Mouse (Mus musculus) liver, embryonic 14.5 days (tissue): ENCODE results near the gene Pnmal2. TPM values are rescaled to one million over a fixed set of nuclear protein-coding genes. Genes with fewer than 3 reads are reported as not detected.

Experiments
- ATAC-seq: fragments of 200-750 bp; cut with Nextera tagmentation; 2 replicates; pipeline ENCODE4 v1.8.0; 2017; ENCODE audit warnings: moderate number of reproducible peaks, mild to moderate bottlenecking, moderate library complexity; ENCODE audit not compliant: insufficient read depth
- DNase-seq, 3 experiments: peaks; one replicate each; pipeline ENCODE4 v3.0.0-alpha.2; 2012 to 2013; ENCODE audit warnings: low read depth in 3 of 3, low spot score in 3 of 3
- H3K27ac ChIP-seq: fragments of 300-500 bp; sonication (generic); 2 replicates; pipeline ENCODE4 v1.5.1; 2014; ENCODE audit warnings: moderate library complexity, mild to moderate bottlenecking, control low read depth, inconsistent platforms
- H3K27me3 ChIP-seq: fragments of 300-500 bp; sonication (generic); 2 replicates; pipeline ENCODE4 v1.6.1; 2014; ENCODE audit warnings: mild to moderate bottlenecking, low read length, moderate library complexity; ENCODE audit not compliant: control insufficient read depth, insufficient read depth
- H3K36me3 ChIP-seq: fragments of 300-500 bp; sonication (generic); replicated peaks from 2 replicates; pipeline ENCODE4 v1.6.1; 2014; ENCODE audit warnings: low read depth; ENCODE audit not compliant: control insufficient read depth, insufficient read depth
- H3K4me1 ChIP-seq, 2 experiments: fragments of 200-500 bp in 1 of 2; fragments of 300-500 bp in 1 of 2; sonication (generic) in 1 of 2; replicated peaks; 2 replicates each; pipeline ENCODE4 v1.6.1; 2012 to 2014; ENCODE audit warnings: antibody characterized with exemption in 1 of 2, inconsistent platforms in 1 of 2, low read length in 1 of 2; ENCODE audit not compliant: control insufficient read depth in 2 of 2, insufficient read depth in 2 of 2
- H3K4me2 ChIP-seq: fragments of 300-500 bp; sonication (generic); 2 replicates; pipeline ENCODE4 v1.6.1; 2014; ENCODE audit warnings: low read depth, mild to moderate bottlenecking, control low read depth, moderate library complexity
- H3K4me3 ChIP-seq, 2 experiments: fragments of 200-500 bp in 1 of 2; fragments of 300-500 bp in 1 of 2; sonication (generic) in 1 of 2; 2 replicates each; pipeline ENCODE4 v1.5.1; 2012 to 2014; ENCODE audit warnings: low read depth in 2 of 2, low read length in 2 of 2, mild to moderate bottlenecking in 2 of 2, control low read depth in 1 of 2, inconsistent platforms in 1 of 2, moderate library complexity in 1 of 2; ENCODE audit not compliant: insufficient read depth in 1 of 2
- H3K9ac ChIP-seq: fragments of 300-500 bp; sonication (generic); replicated peaks from 2 replicates; pipeline ENCODE4 v1.6.1; 2014; ENCODE audit warnings: mild to moderate bottlenecking, control low read depth, moderate library complexity
- H3K9me3 ChIP-seq: fragments of 300-500 bp; sonication (generic); 2 replicates; pipeline ENCODE4 v1.6.1; 2016; ENCODE audit warnings: low read length, mixed read lengths; ENCODE audit not compliant: control insufficient read depth
- CTCF ChIP-seq: IDR thresholded peaks from 2 replicates; pipeline ENCODE4 v1.5.1; 2016; ENCODE audit warnings: antibody characterized with exemption, low read depth, control low read depth
- EP300 ChIP-seq: IDR thresholded peaks from 2 replicates; pipeline ENCODE4 v1.6.1; 2016; ENCODE audit warnings: antibody characterized with exemption, low read depth
- WGBS: fragments of 180-500 bp; shearing (Covaris S2); extraction: QIAGEN DNeasy Blood & Tissue Kit; methylation state at CpG from one replicate; pipeline ENCODE4 v1.1.7; 2014; ENCODE audit not compliant: insufficient replicate concordance; 5-methylcytosine and 5-hydroxymethylcytosine counted together
- polyA plus RNA-seq, 2 experiments: library from polyadenylated mRNA; depleted of rRNA in 1 of 2; stranded (reverse) in 1 of 2; unstranded in 1 of 2; fragments of >200 nt; fragmentation: Nextera tagmentation in 1 of 2; extraction: Ambion mirVana in 1 of 2; gene quantifications; 2 replicates each; pipeline versions ENCODE4 v1.2.1 to v1.2.3; 2012 to 2014

Gene Pnmal2
- polyA plus RNA-seq, 2 experiments: 0.04 to 0.08 TPM

- Histone ChIP-seq H3K36me3 (no peaks in the 10 kb centered on the region), H3K27me3 (no peaks in the 10 kb centered on the region; the same call in 1 of the 2 replicates), H3K4me2 (no peak overlapping the region), H3K4me3 (no peak overlapping the region), H3K4me1 (peaks cover 0 to 18% of the 10 kb centered on the region in 2 experiments; a peak in 3 of 4 replicates), H3K9me3 (no peaks in the 10 kb centered on the region), H3K27ac (no peak overlapping the region), H3K9ac (no peak overlapping the region)
- DNase-seq: no peak
- no peak for ATAC-seq
- WGBS: 30% methylated on average over 9 of the region's 10 CpGs
- no peak for TF ChIP-seq EP300
- TF ChIP-seq CTCF: no peak
Measured at GRCm38 (mm10) chr7:16904120-16904675, 40.3 kb upstream of the Pnmal2 start.

GRCm38 (mm10) chr7:16905491-16906021 lies 38.9 kb upstream of the Pnmal2 start:
- no peak for TF ChIP-seq CTCF
- TF ChIP-seq EP300: no peak
- 27% methylated on average over 9 of the region's 9 CpGs for WGBS
- ATAC-seq (peak; percentile 31; the same call in 1 of the 2 replicates), DNase-seq (no peak)
- H3K4me3 ChIP-seq: no peak overlapping the region
- H3K27me3 ChIP-seq: no peaks in the 10 kb centered on the region; the same call in 1 of the 2 replicates
- no peak overlapping the region for H3K4me2 ChIP-seq
- H3K9ac ChIP-seq: no peak overlapping the region
- H3K36me3 ChIP-seq: no peaks in the 10 kb centered on the region
- no peaks in the 10 kb centered on the region for H3K9me3 ChIP-seq
- no peak overlapping the region for H3K27ac ChIP-seq
- peaks cover 0 to 17% of the 10 kb centered on the region in 2 experiments; a peak in 3 of 4 replicates for H3K4me1 ChIP-seq

DNA sequence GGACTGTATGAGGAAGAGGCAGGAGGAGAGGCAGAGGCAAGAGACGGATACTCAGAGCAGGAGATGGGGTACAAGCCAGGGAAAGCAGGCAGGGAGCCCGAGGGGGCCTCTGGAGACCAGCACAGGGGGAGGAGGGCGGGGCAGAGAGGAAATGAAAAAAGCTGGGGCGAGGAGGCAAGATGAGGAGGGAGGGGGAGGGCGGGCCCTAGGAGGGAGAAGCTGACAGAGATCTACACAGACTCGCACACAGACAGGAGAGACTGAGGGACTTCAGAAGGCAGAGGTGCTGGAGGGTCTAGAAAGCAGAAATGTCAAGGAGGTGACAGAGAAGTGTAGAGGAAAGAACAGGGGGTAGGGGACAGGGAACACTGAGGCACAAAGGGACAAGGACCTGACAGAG lies 38.2 kb upstream of the Pnmal2 start, which contains the start of gene Ptgir:
TSS of gene Ptgir (plus strand) at position 210 of the 400 bp plus-strand sequence.
- ATAC-seq: no peak

GRCm38 (mm10) chr7:16906889-16907559 lies 37.5 kb upstream of the Pnmal2 start:
- 82% methylated on average over 41 of the region's 41 CpGs for WGBS
- Histone ChIP-seq H3K9me3 (no peaks in the 10 kb centered on the region), H3K4me1 (peaks cover 0 to 16% of the 10 kb centered on the region in 2 experiments; a peak in 3 of 4 replicates), H3K9ac (no peak overlapping the region), H3K36me3 (no peaks in the 10 kb centered on the region), H3K4me2 (no peak overlapping the region), H3K4me3 (no peak overlapping the region), H3K27ac (no peak overlapping the region), H3K27me3 (no peaks in the 10 kb centered on the region; the same call in 1 of the 2 replicates)
- TF ChIP-seq EP300: no peak
- no peak for TF ChIP-seq CTCF
- ATAC-seq (no peak), DNase-seq (no peak)

More for the DNA sequence above, 38.2 kb upstream of the Pnmal2 start, which contains the start of gene Ptgir:
- DNase-seq: no peak
- H3K9ac ChIP-seq: no peak within 1 kb of the TSS
- 9% methylated on average over 6 of the region's 6 CpGs for WGBS
- no peaks in the 10 kb centered on the region; the same call in 1 of the 2 replicates for H3K27me3 ChIP-seq
- no peaks in the 10 kb centered on the region for H3K9me3 ChIP-seq
- TF ChIP-seq EP300 (no peak), CTCF (no peak)
- H3K4me1 ChIP-seq: peaks cover 0 to 16% of the 10 kb centered on the region in 2 experiments; a peak in 3 of 4 replicates
- no peak within 1 kb of the TSS for H3K27ac ChIP-seq
- H3K36me3 ChIP-seq: no peaks in the 10 kb centered on the region
- no peak within 1 kb of the TSS for H3K4me2 ChIP-seq
- no peak within 1 kb of the TSS for H3K4me3 ChIP-seq

GRCm38 (mm10) chr7:16907842-16908241 lies 36.6 kb upstream of the Pnmal2 start:
- DNase-seq (no peak), ATAC-seq (no peak)
- no peak overlapping the region; the same call in 1 of the 2 replicates for H3K4me2 ChIP-seq
- H3K4me1 ChIP-seq: peaks cover 0 to 11% of the 10 kb centered on the region in 2 experiments; a peak in 3 of 4 replicates
- no peaks in the 10 kb centered on the region; the same call in 1 of the 2 replicates for H3K27me3 ChIP-seq
- no peaks in the 10 kb centered on the region for H3K36me3 ChIP-seq
- 30% methylated on average over 7 of the region's 7 CpGs for WGBS
- no peak overlapping the region; the same call in 1 of the 2 replicates for H3K9ac ChIP-seq
- H3K9me3 ChIP-seq: no peaks in the 10 kb centered on the region
- no peak overlapping the region for H3K4me3 ChIP-seq
- no peak overlapping the region for H3K27ac ChIP-seq
- no peak for TF ChIP-seq EP300
